Mouse (Mus musculus) ovary, postnatal 14 days (tissue): Measurements from ENCODE around the gene Stmn1.
"Not testable (repeated sequence)": the region's sequence is repeated elsewhere in the genome, so short reads cannot be mapped to it uniquely, and the experiment has no call there.

ENCODE experiments used
- DNase-seq: peaks from one replicate; pipeline ENCODE4 v3.0.0; 2022; ENCODE audit warnings: low spot score

The Stmn1 gene

GRCm38 (mm10) chr4:134485151-134485900 is 17.2 kb downstream of the Stmn1 start:
- no peak for DNase-seq

DNA sequence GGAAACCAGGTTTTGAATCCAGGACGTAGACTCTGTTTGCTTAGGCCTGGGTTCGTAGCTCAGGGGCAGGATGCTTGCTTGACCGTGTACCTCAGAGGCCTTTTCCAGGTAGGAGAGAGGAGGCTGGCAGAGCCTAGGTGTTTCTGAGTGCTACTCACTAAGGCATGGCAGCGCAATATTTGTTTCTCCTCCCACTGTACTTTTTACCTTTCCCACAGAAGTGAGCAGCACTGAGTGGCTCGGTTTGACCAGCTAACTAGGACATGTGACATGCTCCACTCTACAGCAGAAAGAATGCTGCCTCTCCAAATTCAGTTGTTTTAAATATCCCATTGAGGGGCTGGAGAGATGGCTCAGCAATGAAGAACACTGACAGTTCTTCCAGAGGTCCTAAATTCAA is 20.1 kb downstream of the Stmn1 start:
- DNase-seq: no peak

- no peak for DNase-seq
Measured at GRCm38 (mm10) chr4:134489986-134490665, 22.0 kb downstream of the Stmn1 start.

DNA sequence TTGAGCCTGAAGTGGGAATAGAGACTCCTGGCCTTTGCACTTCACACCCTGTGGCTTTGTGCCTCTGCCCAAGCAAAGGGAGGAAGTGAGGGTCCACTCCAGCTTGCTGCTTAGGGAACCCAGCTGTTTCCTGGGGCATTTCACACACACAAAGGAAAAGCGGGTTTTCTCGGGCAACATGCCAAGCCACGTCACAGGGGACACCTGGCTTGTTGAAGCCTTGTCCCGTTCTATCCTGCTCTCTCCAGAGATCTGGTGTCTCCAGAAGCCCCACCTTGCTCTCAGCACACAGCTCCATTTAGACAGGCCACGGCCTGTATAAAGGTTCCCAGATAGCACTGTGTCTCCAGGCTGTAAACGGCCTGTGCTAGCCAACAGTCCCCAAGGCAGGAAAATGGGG is 23.6 kb downstream of the Stmn1 start:
- no peak for DNase-seq

GRCm38 (mm10) chr4:134494161-134494560 is 26.0 kb downstream of the Stmn1 start:
- DNase-seq: not testable (repeated sequence)

DNA sequence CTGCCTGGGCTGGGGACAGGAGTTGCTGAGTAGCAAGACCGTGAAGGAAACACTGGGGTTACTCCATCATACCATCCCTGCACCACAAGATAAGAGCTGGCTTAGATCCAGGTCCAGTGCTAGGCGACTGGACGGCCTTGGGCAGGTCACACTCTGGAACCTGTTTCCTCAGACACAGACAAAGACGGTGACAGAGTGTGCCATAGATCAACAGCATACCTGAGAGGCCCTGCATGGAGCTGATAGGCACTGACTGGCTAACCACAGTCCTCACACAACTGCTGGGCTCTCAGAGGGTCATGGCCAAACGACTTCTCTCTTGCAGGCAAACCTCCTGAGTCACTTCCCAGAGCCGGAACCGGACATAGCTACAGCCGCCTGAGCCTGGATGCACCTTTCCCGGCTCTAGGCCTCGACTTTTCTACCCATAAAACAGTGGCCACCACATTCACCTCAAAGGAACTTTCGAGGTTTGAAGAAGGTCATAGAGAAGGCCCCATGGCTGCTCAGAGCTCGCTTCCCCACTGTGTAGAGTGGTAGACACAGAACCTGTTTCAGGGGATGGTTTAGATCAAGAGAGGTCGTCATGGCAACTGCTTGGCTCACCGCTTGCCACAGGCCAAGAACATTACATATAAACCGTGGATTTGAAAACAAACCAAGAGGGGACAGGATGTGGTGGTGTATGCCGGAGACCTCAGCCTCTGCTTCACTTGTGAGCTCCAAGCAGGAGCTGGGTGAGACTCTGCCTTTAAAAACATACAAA is 26.8 kb downstream of the Stmn1 start:
- no peak for DNase-seq

DNA sequence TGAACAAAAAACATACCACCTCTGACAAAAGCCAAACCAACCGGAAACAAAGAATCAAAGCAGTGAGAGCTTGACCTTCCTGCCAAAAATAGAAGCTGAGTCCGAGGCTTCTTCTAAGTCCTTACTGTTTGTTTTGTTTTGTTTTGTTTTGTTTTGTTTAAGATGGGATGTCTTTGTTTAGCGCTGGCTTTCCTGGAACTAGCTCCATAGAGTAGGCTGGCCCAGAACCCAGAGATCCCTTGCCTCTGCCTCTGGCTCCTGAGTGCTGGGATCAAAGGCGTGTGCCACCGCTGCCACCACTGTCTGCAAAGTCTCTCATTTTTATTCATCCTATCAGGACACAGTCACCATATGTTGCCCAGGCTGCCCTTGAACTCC is 27.4 kb downstream of the Stmn1 start:
- DNase-seq: no peak

DNA sequence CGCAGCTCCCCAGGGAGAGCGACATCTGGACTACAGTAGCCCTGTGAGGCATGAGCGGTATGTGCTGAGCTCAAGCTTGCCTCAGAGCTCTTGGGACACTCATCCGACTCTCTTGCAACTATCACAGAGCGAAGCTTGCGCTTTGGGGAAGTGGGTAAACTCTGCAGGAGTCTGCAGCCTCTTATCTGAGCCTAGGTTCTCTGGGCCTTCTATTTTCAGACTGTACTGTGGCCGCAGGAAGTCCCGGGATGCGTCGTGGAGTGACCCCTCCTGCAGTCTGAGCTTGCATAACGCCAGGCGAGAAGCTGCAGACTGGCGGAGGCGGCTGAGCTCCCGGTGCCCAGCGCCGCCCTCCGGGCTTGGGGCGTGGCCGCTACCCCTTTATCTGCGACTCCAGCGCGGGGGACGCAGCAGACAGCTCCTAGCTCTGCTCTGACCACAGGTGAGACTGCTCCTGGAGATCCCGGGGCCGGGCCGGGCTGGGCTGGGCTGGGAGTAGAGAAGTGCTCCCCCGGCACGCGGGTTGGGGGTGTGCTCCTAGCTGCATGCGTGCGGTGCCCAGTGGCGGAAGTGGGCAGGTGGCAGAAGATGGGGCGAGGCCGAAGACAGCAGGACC is 28.6 kb downstream of the Stmn1 start, which contains the start of gene Paqr7:
TSS of gene Paqr7 (plus strand) at position 103 of the 616 bp plus-strand sequence.
- DNase-seq: peak; percentile 60

- no peak for DNase-seq
Measured at GRCm38 (mm10) chr4:134497223-134497622, 29.1 kb downstream of the Stmn1 start.

DNA sequence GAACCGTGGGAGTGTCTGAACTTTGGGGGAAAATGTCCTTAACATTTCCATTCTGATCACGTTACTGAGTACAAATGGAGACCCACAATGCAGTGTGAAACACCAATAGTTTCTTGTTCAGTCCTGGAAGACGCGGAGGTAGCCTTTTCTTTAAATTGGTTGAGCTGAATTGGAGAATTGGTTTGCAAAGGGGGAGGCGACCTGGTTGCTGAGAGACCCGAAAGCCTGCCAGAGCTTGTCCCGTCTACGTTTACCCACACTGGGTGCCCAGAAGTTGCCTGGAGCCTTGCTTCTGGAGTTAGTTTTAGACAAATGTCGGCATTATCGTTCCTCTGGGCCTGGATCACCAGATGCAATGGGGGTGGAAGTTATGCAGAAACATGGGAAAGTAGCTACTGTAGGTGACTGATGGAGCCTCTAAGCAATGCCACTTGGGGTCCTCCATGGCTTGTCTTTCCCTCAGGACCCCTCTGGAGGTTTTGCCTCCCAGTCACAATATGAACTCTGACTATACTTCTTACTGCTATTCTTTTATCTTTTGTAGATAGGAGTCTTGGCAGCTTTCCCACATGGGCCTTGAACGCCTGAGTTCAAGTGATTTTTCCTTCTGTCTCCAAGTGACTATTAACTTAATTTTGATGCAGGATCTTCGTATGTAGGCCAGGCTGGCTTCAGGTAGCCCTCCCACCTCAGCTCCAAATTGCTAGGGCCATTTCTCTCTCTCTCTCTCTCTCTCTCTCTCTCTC is 30.0 kb downstream of the Stmn1 start:
- no peak for DNase-seq

GRCm38 (mm10) chr4:134498983-134499382 is 30.9 kb downstream of the Stmn1 start:
- DNase-seq: not testable (repeated sequence)

GRCm38 (mm10) chr4:134501095-134501494 is 33.0 kb downstream of the Stmn1 start:
- DNase-seq: no peak

- DNase-seq: no peak
Measured at GRCm38 (mm10) chr4:134503686-134504357, 35.7 kb downstream of the Stmn1 start.

DNA sequence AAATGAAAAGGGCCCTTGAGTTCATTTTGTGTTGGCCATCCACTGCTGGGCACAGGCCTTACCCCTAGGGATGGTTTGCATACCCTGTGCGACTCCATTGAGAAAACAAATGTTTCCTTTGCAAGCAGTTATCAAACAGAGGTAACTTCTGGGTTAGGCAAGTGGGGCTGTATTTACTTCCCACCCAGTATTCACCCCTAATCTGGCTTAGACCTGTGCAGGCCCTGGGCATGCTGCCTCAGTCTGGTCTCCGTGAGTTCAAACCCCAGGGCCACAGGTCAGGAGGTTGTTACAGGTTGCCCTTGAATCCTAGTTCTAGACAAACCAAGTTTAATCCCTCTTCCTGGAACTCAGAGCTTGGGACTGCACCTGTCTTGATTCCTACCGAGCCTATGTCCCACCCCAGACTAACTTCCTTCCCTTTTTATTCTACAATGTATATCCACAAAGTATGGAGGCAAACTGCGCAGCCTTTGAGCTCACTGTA is 37.2 kb downstream of the Stmn1 start:
- no peak for DNase-seq

- no peak for DNase-seq
Measured at GRCm38 (mm10) chr4:134505966-134506594, 38.0 kb downstream of the Stmn1 start.

GRCm38 (mm10) chr4:134506713-134507112 is 38.6 kb downstream of the Stmn1 start:
- DNase-seq: no peak

DNA sequence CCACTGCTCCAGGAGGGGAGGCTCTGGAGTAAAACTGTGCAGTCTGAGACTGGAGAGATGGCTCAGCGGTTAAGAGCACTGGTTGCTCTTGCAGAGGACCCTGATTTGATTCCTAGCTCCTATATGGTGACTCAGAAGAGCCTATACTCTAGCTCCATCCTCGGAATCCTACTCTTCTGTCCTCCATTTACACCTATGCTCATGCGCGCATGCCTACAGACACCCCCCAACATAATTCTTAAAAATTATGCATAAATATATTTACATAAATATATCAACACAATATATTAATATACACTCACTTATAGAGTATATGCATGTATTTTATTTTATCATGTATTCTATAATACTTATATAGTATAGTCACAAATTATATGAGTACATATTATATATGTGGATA is 42.3 kb downstream of the Stmn1 start:
- DNase-seq: no peak

GRCm38 (mm10) chr4:134510845-134511411 is 42.8 kb downstream of the Stmn1 start, which contains the start of gene Aunip:
TSS of gene Aunip (plus strand) at chr4:134510999.
- peak; percentile 81 for DNase-seq

DNA sequence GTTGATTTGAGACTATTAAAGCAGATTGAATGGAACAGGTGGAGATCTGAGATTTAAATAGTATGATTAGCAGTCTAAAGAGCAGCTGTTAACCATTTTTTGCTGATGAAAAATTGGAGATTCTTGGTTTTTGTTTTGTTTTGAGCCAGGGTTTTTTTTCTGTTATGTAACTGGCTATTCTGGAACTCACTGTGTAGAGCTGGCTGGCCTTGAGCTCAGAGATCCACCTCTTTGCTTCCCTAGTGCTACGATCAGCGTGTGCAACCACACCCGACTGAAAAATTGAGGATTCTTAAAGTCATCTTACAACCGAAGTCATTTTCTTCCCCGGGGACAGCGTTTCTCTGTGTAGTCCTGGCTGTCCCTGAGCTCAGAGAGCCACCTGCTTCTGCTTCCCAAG is 43.6 kb downstream of the Stmn1 start:
- DNase-seq: no peak

- DNase-seq: peak; percentile 51
Measured at GRCm38 (mm10) chr4:134512798-134513197, 44.7 kb downstream of the Stmn1 start.
